Mouse (Mus musculus) olfactory bulb, adult 2 months (tissue): ENCODE results near the gene Clcn1. TPM values are rescaled to one million over a fixed set of nuclear protein-coding genes. Genes with fewer than 3 reads are reported as not detected.

Source experiments
- H3K27ac ChIP-seq: fragments of 200-500 bp; 2 replicates; pipeline ENCODE4 v1.5.1; 2012; ENCODE audit warnings: low read depth, low read length; ENCODE audit not compliant: insufficient read depth
- H3K4me1 ChIP-seq: fragments of 200-500 bp; 2 replicates; pipeline ENCODE4 v1.6.1; 2012; ENCODE audit warnings: low read length; ENCODE audit not compliant: control insufficient read depth, insufficient read depth
- H3K4me3 ChIP-seq: fragments of 200-500 bp; 2 replicates; pipeline ENCODE4 v1.5.1; 2012; ENCODE audit warnings: mild to moderate bottlenecking, low read depth, low read length, moderate library complexity; ENCODE audit not compliant: insufficient read depth
- CTCF ChIP-seq: fragments of 200-500 bp; IDR thresholded peaks from 2 replicates; pipeline ENCODE4 v1.5.1; 2012; ENCODE audit warnings: low read depth, mild to moderate bottlenecking, low read length, moderate library complexity; ENCODE audit not compliant: insufficient read depth
- POLR2A ChIP-seq: fragments of 200-500 bp; IDR thresholded peaks from 2 replicates; pipeline ENCODE4 v1.6.1; 2012; ENCODE audit warnings: mild to moderate bottlenecking, low read depth, low read length, moderate library complexity; ENCODE audit not compliant: insufficient read depth
- WGBS: fragments of 180-500 bp; shearing (Covaris S2); methylation state at CpG from one replicate; pipeline ENCODE4 v1.1.7; 2018; 5-methylcytosine and 5-hydroxymethylcytosine counted together
- polyA plus RNA-seq: library from polyadenylated mRNA; stranded (reverse); fragments of >200 nt; gene quantifications from 2 replicates; pipeline ENCODE4 v1.2.4, GENCODE M21; 2012; ENCODE audit warnings: low replicate concordance; ENCODE audit not compliant: missing spikeins, insufficient read depth, insufficient read length

Gene Clcn1
- polyA plus RNA-seq, result not detected in 2 replicates

DNA sequence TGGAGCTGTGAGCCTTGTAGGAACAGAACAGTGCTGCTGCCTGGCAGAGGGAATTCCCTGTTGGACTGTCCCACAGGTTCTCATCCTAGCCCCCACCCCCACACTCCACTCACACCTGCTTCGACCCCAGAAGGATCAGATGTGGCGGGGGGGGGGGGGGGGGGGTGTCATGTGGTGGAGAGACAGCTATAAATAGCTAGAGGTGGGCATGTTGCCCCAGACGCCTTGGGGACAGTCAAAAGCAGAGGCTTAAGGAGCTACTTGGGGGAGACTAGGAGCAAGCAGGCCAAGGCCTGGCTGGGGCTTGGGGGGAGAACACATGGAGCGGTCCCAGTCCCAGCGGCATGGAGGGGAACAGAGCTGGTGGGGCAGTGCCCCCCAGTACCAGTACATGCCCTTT is at the start of gene Clcn1:
Gene Clcn1 (plus strand): TSS at position 238 of the 400 bp plus-strand sequence.
- no peak within 1 kb of the TSS for H3K4me3 ChIP-seq
- TF ChIP-seq POLR2A, result no peak
- TF ChIP-seq CTCF, result no peak
- no peak within 1 kb of the TSS for H3K27ac ChIP-seq
- 74% methylated on average over 5 of the region's 5 CpGs for WGBS
- peaks cover 4% of the 10 kb centered on the region; the same call in 1 of the 2 replicates for H3K4me1 ChIP-seq

DNA sequence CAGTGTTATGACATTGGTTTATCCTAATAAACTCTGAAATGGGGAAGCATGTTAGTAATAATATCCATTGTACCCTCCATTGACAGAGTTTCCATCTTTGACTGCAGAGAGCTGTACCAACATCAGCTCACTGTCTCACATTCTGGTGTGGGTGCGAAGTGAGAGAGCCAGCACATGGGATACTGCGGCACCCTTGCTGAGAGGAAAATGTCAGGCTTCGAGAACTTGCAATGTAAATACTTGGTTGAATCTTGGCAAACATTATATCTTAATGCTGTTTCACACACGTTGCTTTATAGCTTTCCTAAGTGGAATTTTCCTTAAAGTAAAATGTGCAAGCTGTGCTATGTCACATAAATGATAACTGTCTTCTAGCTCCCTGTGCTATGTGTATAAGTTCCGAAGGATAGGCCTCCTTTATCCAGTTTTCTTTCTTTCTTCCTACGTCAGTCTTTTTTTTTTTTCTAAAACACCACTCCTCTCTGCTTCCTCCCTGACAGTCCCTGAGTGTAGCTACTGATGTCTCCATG is 49.1 kb upstream of the Clcn1 start:
- Histone ChIP-seq H3K4me1 (no peaks in the 10 kb centered on the region), H3K4me3 (no peak overlapping the region), H3K27ac (no peak overlapping the region)
- TF ChIP-seq CTCF (no peak), POLR2A (no peak)
- 76% methylated on average over 6 of the region's 6 CpGs for WGBS

DNA sequence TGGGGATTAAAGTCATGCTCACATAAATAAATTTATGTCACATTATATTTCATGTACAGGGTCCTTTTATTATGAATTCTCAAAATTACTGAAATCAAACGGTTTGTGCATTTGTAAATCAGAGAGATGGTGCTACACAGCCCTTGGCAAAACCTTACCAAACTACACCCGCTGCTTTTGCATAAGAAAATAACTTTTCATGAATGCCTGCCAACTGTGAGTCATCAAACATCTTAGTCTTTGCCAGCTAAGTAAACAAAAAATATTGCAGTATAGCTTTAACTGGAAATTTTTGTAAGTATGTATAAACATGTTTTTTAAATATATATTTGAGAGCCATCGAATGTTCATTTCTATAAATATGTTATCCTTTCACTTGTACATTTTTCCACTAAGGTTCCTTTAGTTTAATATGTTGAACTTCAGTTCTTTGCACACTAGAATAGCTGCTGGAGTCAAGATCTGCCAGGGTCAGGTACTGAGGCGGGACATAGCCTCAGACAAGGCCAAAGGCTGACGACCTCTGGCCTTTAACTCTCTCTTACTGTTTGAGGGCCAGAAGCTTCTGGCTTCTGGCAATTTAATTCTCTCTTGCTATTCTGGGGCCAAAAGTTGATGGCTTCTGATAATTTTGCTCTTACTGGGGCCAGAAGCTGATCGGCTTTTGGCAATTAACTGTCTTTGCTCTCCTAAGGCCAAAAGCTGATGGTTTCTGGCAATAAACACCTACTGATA is 45.0 kb upstream of the Clcn1 start:
- peaks cover 6% of the 10 kb centered on the region; the same call in 1 of the 2 replicates for H3K4me1 ChIP-seq
- H3K4me3 ChIP-seq, result no peak overlapping the region
- TF ChIP-seq CTCF (no peak), POLR2A (no peak)
- WGBS, result 73% methylated on average over 6 of the region's 6 CpGs
- H3K27ac ChIP-seq, result no peak overlapping the region

DNA sequence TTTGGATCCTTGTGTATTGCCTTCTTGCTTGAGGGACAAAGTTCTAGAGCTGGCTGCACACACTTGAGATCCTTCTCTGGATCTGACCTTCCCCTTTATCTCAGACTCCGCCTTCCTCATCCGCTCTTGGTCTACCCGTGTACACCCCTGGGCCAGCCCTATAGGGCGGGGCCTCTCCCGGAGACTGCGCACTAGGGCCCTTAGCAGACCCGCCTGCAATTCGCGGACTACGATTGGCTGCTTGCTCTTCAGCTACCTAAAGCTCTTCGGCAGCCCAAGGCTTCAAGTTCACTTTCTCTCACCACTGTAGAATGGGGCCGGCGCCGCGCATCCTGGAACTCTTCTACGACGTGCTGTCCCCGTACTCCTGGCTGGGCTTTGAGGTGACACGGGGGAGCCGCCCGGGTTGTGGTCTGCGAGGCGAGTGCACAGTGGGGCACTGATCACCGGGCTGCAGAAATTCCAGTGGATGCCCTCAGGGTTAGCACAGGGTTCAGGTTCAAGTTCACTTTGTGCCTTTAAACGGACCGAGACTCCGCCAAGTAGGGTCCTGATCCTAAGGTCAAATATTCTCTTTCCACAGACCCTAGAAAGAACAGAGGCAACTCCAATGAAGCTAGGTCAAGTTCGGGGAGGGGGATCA is 40.7 kb upstream of the Clcn1 start, which contains the start of gene Gstk1:
Gene Gstk1 (plus strand): TSS at position 225 of the 643 bp plus-strand sequence.
- Histone ChIP-seq H3K4me3 (peak within 1 kb of the TSS; percentile 53), H3K27ac (no peak within 1 kb of the TSS), H3K4me1 (peaks cover 6% of the 10 kb centered on the region; the same call in 1 of the 2 replicates)
- peak; percentile 37; the same call in 1 of the 2 replicates for TF ChIP-seq POLR2A
- TF ChIP-seq CTCF, result no peak
- WGBS, result 4% methylated on average over 28 of the region's 28 CpGs

DNA sequence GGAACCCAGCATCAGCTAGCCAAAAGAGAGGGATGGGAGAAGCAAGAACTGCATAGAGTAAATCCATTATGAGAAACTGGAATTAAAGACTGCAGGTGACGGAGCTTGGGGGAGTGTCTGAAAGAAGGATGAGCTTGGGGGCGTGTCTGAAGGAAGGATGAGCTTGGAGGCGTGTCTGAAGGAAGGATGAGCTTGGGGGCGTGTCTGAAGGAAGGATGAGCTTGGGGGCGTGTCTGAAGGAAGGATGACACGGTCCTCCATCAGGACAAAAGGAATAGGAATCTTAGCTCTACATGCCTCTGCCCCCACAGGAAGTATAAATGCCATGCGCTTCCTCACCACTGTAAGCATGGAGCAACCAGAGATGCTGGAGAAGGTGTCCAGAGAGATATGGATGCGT is 39.3 kb upstream of the Clcn1 start:
- WGBS, result 30% methylated on average over 8 of the region's 8 CpGs
- TF ChIP-seq CTCF, result no peak
- TF ChIP-seq POLR2A, result no peak
- Histone ChIP-seq H3K4me1 (peaks cover 6% of the 10 kb centered on the region; the same call in 1 of the 2 replicates), H3K4me3 (no peak overlapping the region), H3K27ac (no peak overlapping the region)

DNA sequence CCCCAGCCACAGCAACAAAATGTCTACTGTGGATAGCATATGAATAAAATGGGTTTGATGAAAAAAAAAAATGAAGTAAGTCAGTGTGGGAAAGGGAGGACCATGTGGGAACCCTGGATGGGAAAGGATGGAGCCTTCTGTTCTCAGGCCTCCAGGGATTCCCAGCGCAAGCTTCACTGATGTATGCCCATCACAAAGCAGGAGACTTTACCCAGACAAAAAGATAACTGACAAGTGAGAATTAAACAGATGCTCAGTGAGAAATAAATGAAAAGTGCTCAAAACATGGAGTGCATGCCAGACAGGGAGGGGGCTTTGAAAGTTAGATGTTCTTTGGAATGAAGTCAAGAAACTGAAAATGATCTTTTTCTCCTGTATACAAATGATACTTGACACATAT is 38.5 kb upstream of the Clcn1 start:
- no peak for TF ChIP-seq POLR2A
- no peak overlapping the region for H3K4me3 ChIP-seq
- no peak overlapping the region for H3K27ac ChIP-seq
- WGBS, result 78% methylated on average over 1 of the region's 1 CpGs
- H3K4me1 ChIP-seq, result peaks cover 6% of the 10 kb centered on the region; the same call in 1 of the 2 replicates

DNA sequence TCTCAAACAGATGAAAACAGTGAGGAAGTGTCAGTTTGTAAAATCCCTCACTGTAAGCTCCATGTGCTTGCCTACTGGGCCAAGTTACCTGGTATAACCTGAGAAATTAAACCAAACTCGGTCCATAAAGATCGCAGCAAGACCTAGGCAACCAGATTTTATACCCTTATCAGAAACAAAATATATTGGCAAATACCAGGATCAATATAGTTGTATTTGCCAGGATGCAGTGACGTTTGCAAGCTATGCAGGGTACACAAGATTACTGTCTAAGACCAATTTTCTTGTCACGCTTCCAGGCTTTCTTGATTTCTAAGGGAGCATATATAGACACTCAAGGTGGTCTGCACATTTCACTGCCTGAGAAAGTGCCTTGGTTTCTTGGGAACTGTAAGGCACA is 34.7 kb upstream of the Clcn1 start:
- H3K27ac ChIP-seq, result no peak overlapping the region
- TF ChIP-seq CTCF, result no peak
- TF ChIP-seq POLR2A, result no peak
- H3K4me1 ChIP-seq, result no peaks in the 10 kb centered on the region
- WGBS, result 94% methylated on average over 4 of the region's 4 CpGs
- no peak overlapping the region for H3K4me3 ChIP-seq

DNA sequence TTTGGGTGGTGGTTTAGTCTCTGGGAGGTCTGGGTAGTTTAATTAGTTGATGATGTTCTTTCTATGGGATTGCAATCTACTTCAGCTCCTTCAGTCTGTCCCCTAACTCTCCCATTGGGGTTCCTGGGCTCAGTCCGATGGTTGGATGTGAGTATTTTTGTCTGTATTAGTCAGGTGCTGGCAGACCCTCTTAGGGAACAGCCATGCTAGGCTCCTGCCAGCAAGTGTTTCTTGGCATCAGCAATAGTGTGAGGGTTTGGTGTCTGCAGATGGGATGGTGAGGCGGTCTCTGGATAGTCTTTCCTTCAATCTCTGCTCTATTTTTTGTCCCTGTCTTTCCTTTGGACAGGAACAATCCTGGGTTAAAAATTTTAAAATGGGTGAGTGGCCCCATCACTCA is 33.4 kb upstream of the Clcn1 start:
- WGBS, result 75% methylated on average over 2 of the region's 2 CpGs
- Histone ChIP-seq H3K4me3 (no peak overlapping the region), H3K27ac (no peak overlapping the region), H3K4me1 (no peaks in the 10 kb centered on the region)
- no peak for TF ChIP-seq CTCF
- no peak for TF ChIP-seq POLR2A

DNA sequence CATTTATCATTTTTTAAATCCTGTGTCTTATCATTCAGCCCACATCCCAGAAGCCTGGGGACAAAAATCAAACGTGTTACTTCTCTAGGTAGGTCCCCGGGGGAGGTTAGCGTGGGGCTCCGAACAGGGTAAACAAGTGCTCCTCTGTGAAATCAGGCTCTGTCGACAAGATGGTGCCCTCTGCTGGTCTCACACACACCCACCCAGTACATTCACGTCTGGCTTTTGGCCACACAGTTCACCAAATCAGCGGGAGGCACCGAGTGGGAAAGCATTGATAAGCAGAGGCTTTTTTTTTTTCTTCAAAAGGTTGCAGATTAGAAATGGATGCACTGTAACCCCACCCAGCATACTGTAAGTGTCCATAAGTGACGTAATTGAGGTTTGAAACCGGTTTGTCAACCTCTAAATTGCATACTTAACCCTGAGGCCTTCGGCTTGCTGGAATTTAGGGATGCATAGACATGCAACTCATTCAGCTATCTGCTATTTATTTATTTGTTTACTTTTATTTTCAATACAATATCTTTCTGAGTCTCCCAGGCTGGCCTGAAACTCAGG is 29.1 kb upstream of the Clcn1 start:
- TF ChIP-seq POLR2A (no peak), CTCF (peak; percentile 41; the same call in 1 of the 2 replicates)
- H3K27ac ChIP-seq, result no peak overlapping the region
- H3K4me1 ChIP-seq, result no peaks in the 10 kb centered on the region
- WGBS, result 23% methylated on average over 11 of the region's 11 CpGs
- H3K4me3 ChIP-seq, result no peak overlapping the region
